Mouse (Mus musculus): ENCODE measurements around the gene Plcxd2.

Gene Plcxd2

DNA sequence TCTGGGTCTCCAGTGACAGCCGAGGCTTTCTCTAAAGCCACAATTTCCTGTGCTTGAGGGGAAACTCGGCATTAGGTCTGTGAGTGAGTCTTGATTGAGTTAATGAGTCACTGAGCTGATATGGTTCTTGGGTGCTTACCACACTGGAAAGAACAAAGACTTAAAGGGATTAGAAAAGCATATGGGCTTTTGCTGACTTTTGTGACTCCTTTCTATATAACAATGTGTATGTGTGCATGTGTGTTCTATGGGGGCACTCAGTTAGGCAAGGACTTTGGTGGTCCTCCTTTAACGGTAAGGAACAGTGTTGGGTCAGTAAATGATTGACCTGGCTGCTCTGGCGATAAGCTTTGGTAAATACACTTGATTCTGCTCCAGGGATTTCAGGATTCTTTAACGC lies 57.5 kb downstream of the Plcxd2 start:
- in situ Hi-C loops (cut with MboI; ENCODE audit: low pct_unique_long_range_greater_than_20kb in 1 of 2, low sequenced_read_pairs in 2 of 2, unreplicated experiment in 1 of 2), result loop anchor here in 1 of 2 experiments (25.0 kb wide), 2 partner anchors 190 to 265 kb away; partner anchors contain the start of gene Tmprss7

GRCm38 (mm10) chr16:45952035-45952434 lies 58.0 kb downstream of the Plcxd2 start:
- in situ Hi-C loops (cut with MboI; ENCODE audit: low pct_unique_long_range_greater_than_20kb in 1 of 2, low sequenced_read_pairs in 2 of 2, unreplicated experiment in 1 of 2), result loop anchor here in 1 of 2 experiments (25.0 kb wide), 2 partner anchors 190 to 265 kb away; partner anchors contain the start of gene Tmprss7

GRCm38 (mm10) chr16:45946335-45946734 lies 63.7 kb downstream of the Plcxd2 start:
- in situ Hi-C loops (cut with MboI; ENCODE audit: low pct_unique_long_range_greater_than_20kb in 1 of 2, low sequenced_read_pairs in 2 of 2, unreplicated experiment in 1 of 2), result no loop called here

DNA sequence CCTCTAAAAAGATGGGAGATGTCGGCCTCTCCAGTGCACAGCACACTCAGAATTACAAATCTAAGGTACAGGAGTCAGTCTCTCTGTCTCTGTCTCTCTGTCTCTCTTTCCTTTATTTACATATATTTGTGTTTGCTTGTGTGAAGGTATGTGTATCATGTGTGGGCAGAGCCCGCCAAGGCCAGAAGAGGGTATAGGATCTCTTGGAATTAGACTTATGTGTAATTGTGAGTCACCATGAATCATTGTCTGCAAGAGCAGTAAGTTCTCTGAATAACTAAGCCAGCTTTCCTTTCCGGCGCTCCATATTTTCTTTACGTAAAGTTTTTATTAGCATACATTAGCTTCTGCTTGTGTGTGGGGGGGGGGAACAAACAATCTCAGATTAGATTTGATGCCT lies 64.4 kb downstream of the Plcxd2 start:
- in situ Hi-C loops (cut with MboI; ENCODE audit: low pct_unique_long_range_greater_than_20kb in 1 of 2, low sequenced_read_pairs in 2 of 2, unreplicated experiment in 1 of 2), result no loop called here

DNA sequence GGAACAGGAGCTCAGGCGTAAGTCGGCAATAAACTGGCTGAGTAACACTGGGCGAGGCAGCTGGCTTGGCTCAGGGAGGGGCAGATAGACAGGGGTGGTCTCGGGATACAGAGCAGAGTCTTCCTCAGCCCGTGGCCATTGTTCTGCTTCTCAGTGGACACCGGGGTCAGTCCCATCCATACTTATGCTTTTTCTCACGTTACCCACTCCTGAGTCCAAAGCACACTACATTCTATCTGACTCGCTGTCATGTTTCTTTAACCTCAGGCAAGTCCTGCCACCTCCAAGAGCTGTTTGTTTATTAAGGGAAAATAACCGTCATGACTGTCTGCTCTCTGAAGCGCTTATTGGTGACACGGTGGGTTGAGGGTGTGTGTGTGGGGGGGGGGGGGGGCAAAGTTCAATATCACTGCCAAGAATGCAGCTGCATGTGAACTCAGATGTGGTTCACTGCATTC lies 64.8 kb downstream of the Plcxd2 start:
- in situ Hi-C loops (cut with MboI; ENCODE audit: low pct_unique_long_range_greater_than_20kb in 1 of 2, low sequenced_read_pairs in 2 of 2, unreplicated experiment in 1 of 2), result no loop called here

- in situ Hi-C loops (cut with MboI; ENCODE audit: low pct_unique_long_range_greater_than_20kb in 1 of 2, low sequenced_read_pairs in 2 of 2, unreplicated experiment in 1 of 2), result no loop called here
Measured at GRCm38 (mm10) chr16:45942169-45942891, 67.7 kb downstream of the Plcxd2 start.

DNA sequence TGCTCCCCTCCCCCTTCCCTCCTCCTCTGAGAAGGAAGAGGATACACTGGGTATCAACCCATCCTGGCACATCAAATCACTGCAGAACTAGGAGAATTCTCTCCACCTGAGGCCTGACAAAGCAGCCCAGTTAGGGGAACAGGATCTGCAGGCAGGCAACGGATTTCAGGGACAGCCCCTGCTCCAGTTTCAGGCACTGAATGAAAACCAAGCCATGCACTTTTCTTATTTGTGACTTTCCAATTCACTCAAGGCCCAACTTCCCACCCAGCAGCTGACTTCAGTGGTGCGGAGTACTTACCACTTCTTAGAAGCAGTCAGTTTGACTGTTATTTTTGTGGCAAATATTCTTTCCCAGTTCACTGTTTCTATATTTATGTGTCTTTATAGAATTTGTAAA lies 69.3 kb downstream of the Plcxd2 start:
- in situ Hi-C loops (cut with MboI; ENCODE audit: low pct_unique_long_range_greater_than_20kb in 1 of 2, low sequenced_read_pairs in 2 of 2, unreplicated experiment in 1 of 2), result no loop called here

DNA sequence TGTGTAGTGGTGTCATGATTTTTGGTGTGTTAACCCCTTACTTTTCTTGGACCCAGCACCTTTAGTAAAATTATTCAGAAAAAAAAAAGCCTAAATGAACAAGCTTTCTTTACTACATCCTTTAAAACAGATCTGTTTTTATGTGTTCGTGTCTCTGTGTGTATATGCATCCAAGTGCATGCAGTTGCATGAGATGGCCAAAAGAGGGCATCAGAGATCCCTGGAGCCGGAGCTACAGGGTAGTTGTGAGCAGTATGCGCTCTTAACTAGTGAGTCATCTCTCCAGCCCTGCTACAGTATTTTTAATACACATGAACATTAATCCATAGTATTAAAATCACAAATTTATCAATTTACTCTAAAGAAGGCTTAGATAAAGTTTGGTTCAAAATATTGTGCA lies 70.6 kb downstream of the Plcxd2 start:
- in situ Hi-C loops (cut with MboI; ENCODE audit: low pct_unique_long_range_greater_than_20kb in 1 of 2, low sequenced_read_pairs in 2 of 2, unreplicated experiment in 1 of 2), result no loop called here

DNA sequence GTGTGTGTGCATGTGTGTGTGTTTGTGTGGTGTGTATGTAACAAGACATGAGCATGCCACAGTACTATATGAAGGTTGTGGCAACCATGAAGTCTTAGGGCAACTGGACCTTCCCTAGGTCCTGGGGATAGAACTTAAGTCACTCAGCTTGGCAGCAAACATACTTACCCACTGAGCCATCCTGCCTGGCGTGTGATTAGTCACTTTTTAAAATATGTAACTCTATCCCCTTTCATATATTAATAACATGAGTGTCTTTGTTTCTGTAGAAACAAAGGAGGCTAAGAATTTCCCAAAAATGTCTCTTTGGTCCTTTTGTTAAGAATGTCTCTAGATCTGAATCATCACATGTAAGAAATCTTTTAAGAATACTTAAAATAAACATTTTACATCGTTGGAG lies 72.6 kb downstream of the Plcxd2 start:
- in situ Hi-C loops (cut with MboI; ENCODE audit: low pct_unique_long_range_greater_than_20kb in 1 of 2, low sequenced_read_pairs in 2 of 2, unreplicated experiment in 1 of 2), result no loop called here

DNA sequence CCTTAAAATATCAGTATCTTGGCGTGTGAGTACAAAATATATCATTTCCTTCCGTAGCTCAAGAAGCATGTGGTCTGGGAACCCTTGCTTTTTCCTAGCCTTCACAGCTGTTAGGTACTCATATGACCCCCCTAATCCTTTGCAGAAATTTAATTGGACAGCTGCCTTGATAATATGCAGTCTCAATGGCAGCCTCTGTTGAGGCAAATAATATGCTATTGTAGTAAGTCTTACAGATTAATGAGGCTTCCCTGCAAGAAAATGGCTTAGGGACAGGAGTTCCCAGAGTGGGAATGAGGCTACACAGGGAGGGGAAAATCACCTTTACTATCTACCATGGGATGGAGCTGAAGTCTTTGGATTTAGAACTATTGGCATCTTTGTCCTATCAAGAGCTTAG lies 73.5 kb downstream of the Plcxd2 start:
- in situ Hi-C loops (cut with MboI; ENCODE audit: low pct_unique_long_range_greater_than_20kb in 1 of 2, low sequenced_read_pairs in 2 of 2, unreplicated experiment in 1 of 2), result no loop called here

DNA sequence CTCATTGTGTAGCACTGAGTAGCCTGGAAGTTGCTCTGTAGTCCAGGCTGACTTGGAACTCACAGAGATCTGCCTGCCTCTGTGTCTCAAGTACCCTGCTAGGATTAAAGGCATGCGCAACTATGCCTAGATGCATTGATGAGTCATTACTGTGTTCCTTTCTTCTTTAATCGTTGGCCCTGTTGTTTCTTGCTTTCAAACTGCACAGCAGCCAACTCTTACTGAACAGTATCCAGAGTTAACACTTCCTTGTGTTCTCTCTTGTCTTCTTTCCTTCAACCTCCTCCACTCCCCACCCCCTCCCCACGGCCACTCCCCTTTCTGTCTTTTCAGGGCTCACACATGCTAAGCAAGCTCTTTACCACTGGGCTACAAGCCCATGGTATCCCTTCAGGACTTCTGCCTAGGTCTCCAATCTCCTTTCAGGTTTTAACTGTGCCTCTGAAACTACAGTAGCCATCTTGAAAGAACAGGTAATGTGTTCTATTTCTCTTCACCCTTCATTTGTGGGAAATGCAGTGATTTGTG lies 74.0 kb downstream of the Plcxd2 start:
- in situ Hi-C loops (cut with MboI; ENCODE audit: low pct_unique_long_range_greater_than_20kb in 1 of 2, low sequenced_read_pairs in 2 of 2, unreplicated experiment in 1 of 2), result no loop called here

DNA sequence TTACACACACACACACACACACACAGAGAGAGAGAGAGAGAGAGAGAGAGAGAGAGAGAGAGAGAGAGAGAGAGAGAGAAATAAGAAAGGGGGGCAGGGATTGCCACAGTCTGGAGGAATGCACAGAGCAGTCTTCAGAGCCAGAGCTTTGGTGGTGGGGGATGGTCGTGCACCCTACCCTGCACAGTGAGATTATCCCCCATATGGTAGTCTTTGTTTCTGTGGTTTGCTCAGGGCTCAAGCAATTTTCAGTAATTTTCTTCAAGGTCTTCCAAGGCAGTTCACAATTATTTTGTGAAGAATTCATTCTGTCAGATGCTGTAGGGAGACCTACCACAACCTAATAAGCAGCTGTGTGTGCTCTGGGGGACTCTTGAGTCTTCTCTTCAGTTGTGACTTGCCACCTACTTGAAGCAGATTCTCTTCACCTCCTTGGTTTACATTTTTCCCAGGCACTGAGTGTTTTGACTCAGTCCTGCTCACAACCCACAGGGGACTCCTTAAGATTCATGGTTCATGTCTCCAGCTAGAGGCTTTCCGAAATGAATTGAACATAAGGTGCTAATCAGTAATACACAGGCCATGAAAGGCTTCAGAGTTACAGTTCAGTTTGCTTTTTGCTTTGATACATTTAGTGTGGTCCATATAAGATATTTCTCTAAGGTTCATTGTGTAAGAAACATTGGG lies 75.2 kb downstream of the Plcxd2 start:
- in situ Hi-C loops (cut with MboI; ENCODE audit: low pct_unique_long_range_greater_than_20kb in 1 of 2, low sequenced_read_pairs in 2 of 2, unreplicated experiment in 1 of 2), result no loop called here

DNA sequence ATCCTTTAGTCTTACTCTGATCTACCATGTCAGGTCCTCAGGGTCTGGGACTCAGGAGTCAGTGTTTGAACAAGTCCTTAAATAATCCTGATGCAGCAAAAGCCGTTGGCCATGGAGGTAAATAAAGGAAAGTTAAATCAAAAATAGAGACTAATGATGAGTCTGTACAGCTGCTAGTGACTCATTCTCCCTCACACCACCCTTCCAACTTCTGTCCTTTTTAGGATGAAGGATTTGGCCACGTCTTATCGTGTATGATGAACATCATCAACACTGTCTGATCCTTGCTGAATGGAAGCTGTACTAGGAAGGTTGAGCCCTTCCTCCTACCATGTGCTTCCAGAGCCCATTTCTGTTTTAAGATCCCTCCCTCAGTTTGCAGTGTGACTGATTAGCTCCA lies 79.7 kb downstream of the Plcxd2 start:
- in situ Hi-C loops (cut with MboI; ENCODE audit: low pct_unique_long_range_greater_than_20kb in 1 of 2, low sequenced_read_pairs in 2 of 2, unreplicated experiment in 1 of 2), result no loop called here

DNA sequence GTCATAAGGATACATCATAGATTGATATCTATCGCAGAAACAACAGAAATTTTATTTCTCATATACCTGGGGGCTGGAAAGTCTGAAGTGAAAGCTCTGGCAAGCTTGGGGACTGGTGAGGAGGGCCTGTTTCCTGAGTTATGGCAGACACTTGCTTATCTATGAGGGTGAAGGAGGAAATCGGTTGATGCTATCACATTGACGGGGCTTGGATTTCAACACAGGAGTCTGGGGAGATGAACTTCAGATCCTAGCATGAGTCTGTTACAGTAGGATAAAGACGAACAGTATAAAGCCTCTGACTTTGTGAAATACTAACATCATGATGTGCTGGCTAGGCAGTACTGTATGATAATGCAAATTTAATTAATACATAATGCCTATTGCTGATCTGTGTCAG lies 81.9 kb downstream of the Plcxd2 start:
- in situ Hi-C loops (cut with MboI; ENCODE audit: low pct_unique_long_range_greater_than_20kb in 1 of 2, low sequenced_read_pairs in 2 of 2, unreplicated experiment in 1 of 2), result no loop called here

DNA sequence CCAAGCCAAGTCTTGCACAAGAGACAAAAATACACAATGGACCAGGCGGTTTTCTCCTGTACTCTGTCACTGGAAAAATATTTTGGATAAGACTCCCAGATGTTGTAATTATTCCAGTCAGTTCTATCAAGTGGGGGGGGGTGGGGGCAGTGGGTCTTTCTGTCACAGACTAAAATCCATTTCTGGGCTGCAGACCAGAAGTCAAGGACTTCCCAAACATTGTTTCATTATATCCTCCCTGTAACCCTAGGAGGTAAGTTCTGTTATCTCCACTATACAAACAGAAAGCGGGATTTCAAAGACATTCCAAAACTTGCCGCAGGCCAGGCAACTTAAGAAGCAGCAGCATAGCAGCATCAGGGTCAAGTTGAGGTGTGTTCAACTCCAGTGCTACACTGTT lies 82.4 kb downstream of the Plcxd2 start:
- in situ Hi-C loops (cut with MboI; ENCODE audit: low pct_unique_long_range_greater_than_20kb in 1 of 2, low sequenced_read_pairs in 2 of 2, unreplicated experiment in 1 of 2), result no loop called here

GRCm38 (mm10) chr16:45926875-45927274 lies 83.1 kb downstream of the Plcxd2 start:
- in situ Hi-C loops (cut with MboI; ENCODE audit: low pct_unique_long_range_greater_than_20kb in 1 of 2, low sequenced_read_pairs in 2 of 2, unreplicated experiment in 1 of 2), result no loop called here

DNA sequence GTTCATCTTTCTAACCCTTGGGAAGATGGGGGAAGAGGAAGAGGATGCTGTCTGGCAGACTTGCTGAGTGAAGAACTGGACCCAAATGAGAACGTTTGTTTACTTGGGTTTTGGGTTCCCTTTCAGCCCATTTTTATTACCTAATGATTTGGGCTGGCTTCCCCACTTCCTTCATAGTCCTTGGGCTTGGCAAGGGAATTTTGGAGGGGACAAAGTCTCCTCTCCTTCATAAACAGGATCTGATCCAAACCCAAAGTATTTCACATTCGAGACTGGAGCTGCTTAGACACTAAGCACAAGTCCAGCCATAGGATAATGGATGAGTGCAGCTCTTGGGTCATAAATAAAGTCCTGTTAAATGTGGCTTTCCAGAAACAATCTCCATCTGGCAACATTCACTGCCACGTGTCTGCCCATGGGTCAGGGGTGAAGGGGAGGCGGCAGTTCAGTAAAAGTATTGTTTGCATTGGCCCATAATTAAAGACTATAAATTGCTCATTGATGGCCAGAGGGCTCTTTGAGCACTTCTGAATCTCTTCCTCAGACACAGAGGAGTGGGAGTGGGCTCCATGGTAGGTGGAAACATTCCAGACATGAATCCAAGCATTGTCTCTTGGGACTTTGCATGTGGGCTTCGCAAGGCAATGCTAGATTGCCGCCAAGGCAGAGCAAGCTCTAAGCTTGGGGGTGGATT lies 86.1 kb downstream of the Plcxd2 start:
- in situ Hi-C loops (cut with MboI; ENCODE audit: low pct_unique_long_range_greater_than_20kb in 1 of 2, low sequenced_read_pairs in 2 of 2, unreplicated experiment in 1 of 2), result no loop called here

DNA sequence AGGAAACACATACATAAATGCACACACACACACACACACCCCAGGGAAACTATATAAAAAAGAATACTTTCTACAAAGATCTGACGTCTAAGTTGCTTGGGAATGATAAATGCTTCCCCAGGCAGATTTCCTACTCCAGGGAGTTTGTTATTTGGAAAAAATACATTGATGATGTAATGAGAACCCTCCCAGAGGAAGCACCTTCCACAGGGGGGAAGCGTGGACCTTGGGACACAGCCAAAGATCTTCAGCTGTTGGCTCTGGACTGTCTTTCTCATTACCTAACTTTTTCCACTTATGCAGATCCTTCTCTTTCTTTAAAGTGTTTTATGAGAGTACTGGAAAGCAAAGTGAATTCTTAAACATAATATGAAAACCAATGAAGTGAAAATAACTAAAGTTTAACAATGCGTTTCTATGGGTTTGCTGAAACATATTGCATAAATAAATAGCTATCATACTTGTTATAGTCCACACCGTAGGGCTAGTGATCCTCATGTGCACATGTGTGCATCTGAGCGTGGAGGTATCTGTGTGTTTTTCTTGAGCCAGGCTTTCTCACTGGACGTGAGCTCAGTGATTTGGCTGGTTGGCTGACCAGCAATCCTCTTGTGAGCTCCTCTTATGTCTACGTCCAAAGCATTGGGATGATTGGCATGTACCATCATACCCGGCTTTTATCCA lies 87.3 kb downstream of the Plcxd2 start:
- in situ Hi-C loops (cut with MboI; ENCODE audit: low pct_unique_long_range_greater_than_20kb in 1 of 2, low sequenced_read_pairs in 2 of 2, unreplicated experiment in 1 of 2), result no loop called here

- in situ Hi-C loops (cut with MboI; ENCODE audit: low pct_unique_long_range_greater_than_20kb in 1 of 2, low sequenced_read_pairs in 2 of 2, unreplicated experiment in 1 of 2), result no loop called here
Measured at GRCm38 (mm10) chr16:45919572-45919971, 90.4 kb downstream of the Plcxd2 start.

All from mouse embryonic stem cell (cell line).